Mouse (Mus musculus) layer of hippocampus, adult 6 months (tissue): ENCODE results near the gene Psors1c2. TPM values are rescaled to one million over a fixed set of nuclear protein-coding genes. Genes with fewer than 3 reads are reported as not detected.

Source experiments
- long read RNA-seq, 2 experiments: library from polyadenylated mRNA; unstranded; transcript quantifications; one replicate each; pipeline ENCODE4 v2.0.0; 2019 to 2020
- polyA plus RNA-seq: library from polyadenylated mRNA; unstranded; fragments of <200 nt; fragmentation: Nextera tagmentation; gene quantifications from 2 replicates; pipeline ENCODE4 v1.2.3, GENCODE M21; 2021

Gene Psors1c2
- polyA plus RNA-seq, result not detected in 2 replicates
- long read RNA-seq, experiment 1, result 0 reads
- long read RNA-seq, experiment 2, result 0 reads

DNA sequence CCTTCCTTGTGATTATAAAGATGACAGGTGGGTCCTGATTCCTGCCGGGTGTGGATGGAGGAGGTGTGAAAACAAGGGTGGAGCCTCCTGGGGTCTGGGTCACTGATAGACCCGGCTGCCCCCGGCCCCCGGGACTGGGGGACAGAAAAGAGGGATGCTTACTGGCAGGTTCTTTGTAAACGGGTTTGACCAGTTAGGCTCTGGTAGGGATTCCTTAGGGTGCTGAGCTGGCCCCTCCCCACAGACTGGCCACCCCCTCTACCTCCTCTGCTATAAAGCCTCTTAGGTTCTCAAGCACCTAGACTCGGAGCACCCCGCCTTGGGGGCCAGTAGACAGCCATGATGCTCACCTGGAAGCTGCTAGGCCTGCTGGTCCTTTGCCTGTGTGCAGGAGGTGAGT lies at the start of gene Psors1c2:
Gene Psors1c2 (plus strand): TSS at position 301 of the 400 bp plus-strand sequence.

DNA sequence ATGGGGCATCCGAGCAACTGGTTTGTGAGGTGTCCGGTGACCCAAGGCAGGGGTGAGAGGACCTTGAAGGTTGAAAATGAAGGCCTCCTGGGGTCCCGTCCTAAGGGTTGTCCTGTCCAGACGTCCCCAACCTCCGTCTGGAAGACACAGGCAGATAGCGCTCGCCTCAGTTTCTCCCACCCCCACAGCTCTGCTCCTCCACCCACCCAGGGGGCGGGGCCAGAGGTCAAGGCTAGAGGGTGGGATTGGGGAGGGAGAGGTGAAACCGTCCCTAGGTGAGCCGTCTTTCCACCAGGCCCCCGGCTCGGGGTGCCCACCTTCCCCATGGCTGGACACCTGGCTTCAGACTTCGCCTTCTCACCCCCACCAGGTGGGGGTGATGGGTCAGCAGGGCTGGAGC lies 27.2 kb upstream of the Psors1c2 start, which contains the start of gene Pou5f1:
Gene Pou5f1 (plus strand): TSS at position 243 of the 400 bp plus-strand sequence.

DNA sequence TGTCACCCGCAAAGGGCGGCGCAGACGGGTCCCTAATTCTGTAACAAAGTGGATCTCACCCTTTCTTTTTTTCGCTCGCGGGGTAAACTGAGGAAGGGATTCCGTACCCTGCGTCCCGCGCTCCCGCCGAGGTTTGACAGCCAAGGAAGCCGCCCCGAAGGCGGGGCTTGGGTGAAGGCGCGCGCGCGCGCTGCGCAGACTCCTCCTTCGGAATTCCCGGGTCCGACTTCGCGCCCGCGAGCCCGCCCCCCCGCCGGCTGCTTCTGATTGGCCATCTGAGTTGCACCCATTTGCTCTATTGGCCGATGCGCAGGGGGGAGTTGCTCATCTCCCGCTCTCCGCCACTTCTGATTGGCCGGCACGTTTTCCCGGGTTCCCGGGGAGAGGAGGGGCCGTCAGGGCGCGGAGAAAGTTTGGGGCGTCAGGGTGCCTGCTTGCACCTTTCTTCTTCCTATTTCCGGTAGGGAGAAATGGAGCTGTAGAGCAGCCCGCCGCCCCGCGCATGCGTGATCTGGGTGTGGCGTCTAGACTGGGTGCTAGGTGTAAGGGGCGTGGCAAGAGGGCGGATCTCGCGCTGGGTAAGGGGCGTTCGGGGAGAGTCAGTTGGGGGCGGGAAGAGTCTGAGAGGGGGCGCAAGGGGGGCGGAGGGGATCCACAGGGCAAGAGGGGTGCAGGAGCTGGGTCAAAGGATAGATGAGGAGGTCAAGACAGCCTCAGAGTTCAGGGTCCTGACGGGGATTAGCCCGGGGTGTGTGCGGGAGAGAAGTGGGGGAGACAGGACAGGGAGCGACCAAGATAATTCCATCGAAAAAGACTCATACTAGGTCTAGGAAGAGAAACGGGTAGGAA lies 16.1 kb upstream of the Psors1c2 start, which contains the start of the genes Tcf19 and Cchcr1:
Gene Tcf19 (minus strand): TSS at position 173 of the 849 bp plus-strand sequence.
Gene Cchcr1 (plus strand): TSS at position 449 of the 849 bp plus-strand sequence.

DNA sequence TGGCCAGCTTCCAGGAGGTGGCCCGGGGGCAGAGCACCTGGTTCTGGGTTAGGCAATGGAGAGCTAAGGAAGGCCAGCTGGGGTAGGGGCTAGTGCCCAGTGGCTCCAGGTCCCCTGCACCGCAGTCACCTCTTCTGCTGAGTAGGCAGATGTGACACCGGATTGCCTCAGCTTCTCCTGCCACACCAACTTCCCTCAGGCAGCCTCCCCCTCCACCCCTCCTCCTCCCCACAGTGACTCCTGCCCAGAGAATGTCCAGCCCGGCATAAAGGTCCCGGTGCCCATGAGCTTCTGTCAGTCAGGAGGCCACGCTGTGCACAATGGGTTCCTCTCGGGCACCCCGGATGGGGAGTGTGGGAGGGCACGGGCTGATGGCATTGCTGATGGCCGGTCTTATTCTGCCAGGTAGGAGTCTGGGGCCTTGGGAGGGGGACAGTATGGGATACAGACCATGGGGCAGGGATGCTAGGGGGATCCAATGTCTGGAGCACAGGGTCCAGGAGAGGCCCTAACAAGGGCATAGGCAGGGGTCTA lies 18.9 kb downstream of the Psors1c2 start, which contains the start of gene Cdsn:
Gene Cdsn (plus strand): TSS at position 248 of the 534 bp plus-strand sequence.

DNA sequence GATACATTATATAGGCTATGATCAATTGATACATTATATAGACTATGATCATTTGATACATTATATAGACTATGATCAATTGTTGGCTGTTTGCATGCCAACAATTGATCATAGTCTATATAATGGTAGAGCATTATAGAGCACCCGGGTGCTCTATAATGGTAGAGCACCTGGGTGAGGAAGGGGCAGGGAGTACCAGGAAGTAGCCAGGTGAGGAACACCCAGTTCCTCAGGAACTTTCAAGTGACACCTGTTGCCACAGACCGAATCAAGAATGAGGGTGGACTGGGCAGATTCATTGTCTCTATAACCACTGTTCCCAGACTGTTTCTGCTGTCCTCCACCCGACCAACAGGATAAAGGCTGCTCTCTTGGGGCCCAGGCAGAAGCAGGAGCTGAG lies 34.1 kb downstream of the Psors1c2 start, which contains the start of gene 2300002M23Rik:
Gene 2300002M23Rik (plus strand): TSS at position 301 of the 400 bp plus-strand sequence.

Other genes with a start within 250 kb of the Psors1c2 start
- 0.13 TPM in 1 of 2 replicates, not detected in the other for gene H2-Q1, start 212.8 kb upstream of the Psors1c2 start, polyA plus RNA-seq
- 0.13 and 0.69 TPM in 2 replicates for gene H2-Q2, start 191.0 kb upstream of the Psors1c2 start, polyA plus RNA-seq
- 0.09 and 0.36 TPM in 2 replicates for gene H2-Q4, start 153.6 kb upstream of the Psors1c2 start, polyA plus RNA-seq
- gene H2-Q6, start 108.4 kb upstream of the Psors1c2 start, polyA plus RNA-seq, result 1.2 and 1.6 TPM in 2 replicates
- gene H2-Q7, start 94.0 kb upstream of the Psors1c2 start, polyA plus RNA-seq, result 2.5 and 2.7 TPM in 2 replicates
- gene H2-Q10, start 63.1 kb upstream of the Psors1c2 start, polyA plus RNA-seq, result not detected in 2 replicates
- not detected in 2 replicates for gene Pou5f1, start 27.2 kb upstream of the Psors1c2 start, polyA plus RNA-seq
- 4.4 and 6.9 TPM in 2 replicates for gene Tcf19, start 16.4 kb upstream of the Psors1c2 start, polyA plus RNA-seq
- gene Cchcr1, start 16.1 kb upstream of the Psors1c2 start, polyA plus RNA-seq, result 0.92 and 1.5 TPM in 2 replicates
- gene Cdsn, start 18.9 kb downstream of the Psors1c2 start, polyA plus RNA-seq, result 0.31 and 0.38 TPM in 2 replicates
- 0.11 TPM in 1 of 2 replicates, not detected in the other for gene 2300002M23Rik, start 34.2 kb downstream of the Psors1c2 start, polyA plus RNA-seq
- not detected in 2 replicates for gene Sfta2, start 68.3 kb downstream of the Psors1c2 start, polyA plus RNA-seq
- not detected in 2 replicates for gene Gm9573, start 93.4 kb downstream of the Psors1c2 start, polyA plus RNA-seq
- gene Mucl3, start 110.5 kb downstream of the Psors1c2 start, polyA plus RNA-seq, result not detected in 2 replicates
- 2.7 and 3.8 TPM in 2 replicates for gene Vars2, start 134.4 kb downstream of the Psors1c2 start, polyA plus RNA-seq
- gene Gtf2h4, start 140.5 kb downstream of the Psors1c2 start, polyA plus RNA-seq, result 28.3 and 28.8 TPM in 2 replicates
- gene Ddr1, start 171.4 kb downstream of the Psors1c2 start, polyA plus RNA-seq, result 19.8 and 22.8 TPM in 2 replicates